Mouse (Mus musculus) c-Kit-positive CD71-positive TER-119-positive erythroid progenitor cells, embryonic 14.5 days (primary cell): ENCODE data around the gene Nek1.

ENCODE experiments used
- DNase-seq: peaks from one replicate; pipeline ENCODE4 v3.0.0-alpha.2; 2013; ENCODE audit warnings: low spot score

Gene Nek1

DNA sequence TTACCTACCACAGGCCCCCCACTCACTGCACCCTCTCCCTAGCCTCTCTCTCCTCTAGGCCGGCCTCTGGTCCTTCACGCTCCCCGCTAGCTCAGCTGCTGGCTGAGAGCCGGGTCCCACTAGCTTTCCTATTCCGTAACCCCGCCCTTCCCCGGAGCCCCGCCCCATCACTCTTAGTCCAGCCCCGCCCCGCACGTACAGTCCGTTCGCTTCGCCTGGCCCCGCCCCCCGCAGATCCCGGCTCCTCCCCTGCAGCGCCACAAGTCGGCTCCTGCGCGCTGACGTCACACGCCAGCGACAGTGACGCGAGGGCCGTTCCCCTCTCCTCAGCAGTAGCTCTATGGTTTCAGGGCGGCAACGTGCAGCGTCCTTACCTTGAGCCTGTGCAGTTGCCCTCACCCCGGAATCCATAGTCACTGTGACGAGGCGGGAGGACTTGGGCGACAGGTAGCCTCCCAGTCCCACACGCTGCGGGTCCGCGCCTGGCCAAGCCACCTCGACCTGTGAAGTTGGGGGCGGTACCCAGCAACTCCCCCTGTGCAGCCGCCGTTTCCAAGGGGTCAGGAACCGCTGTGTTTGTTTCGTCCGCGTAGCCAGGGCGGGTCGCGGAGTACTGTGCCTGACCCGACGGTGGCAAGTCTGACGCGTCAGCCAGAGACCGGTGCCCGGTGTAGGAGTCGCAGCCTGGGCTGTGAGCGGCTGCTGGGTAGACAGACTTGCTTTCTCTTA, at the start of gene Nek1:
Nek1 (plus strand) TSS at position 286 of the 729 bp plus-strand sequence.
- peak; percentile 97 for DNase-seq

- no peak for DNase-seq
These were observed 45.5 kb upstream of the Nek1 start for GRCm38 (mm10) chr8:60947503-60947902.

- DNase-seq, result peak; percentile 65
These were observed 43.1 kb upstream of the Nek1 start for GRCm38 (mm10) chr8:60949859-60950258.

DNA sequence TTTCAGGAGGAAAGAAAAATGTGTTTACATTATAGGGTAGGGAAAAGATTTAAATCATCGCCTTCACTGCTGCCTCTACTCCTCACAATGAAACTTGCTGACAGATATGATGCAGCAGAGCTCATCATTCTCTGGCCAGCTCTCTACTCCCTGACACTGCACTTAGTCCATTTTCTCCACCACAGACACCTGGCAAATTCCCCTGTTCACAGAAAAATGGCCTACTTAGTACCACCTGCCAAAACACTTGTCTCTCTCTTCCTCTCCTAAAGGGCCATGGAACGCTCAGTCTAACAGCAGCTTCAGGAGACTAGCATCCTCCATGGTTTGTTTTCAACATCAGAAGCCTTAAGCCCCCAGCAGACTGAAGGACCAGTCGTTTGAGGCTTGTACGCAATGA, 41.7 kb upstream of the Nek1 start:
- DNase-seq, result no peak

- no peak for DNase-seq
These were observed 41.2 kb upstream of the Nek1 start for GRCm38 (mm10) chr8:60951757-60952156.

DNA sequence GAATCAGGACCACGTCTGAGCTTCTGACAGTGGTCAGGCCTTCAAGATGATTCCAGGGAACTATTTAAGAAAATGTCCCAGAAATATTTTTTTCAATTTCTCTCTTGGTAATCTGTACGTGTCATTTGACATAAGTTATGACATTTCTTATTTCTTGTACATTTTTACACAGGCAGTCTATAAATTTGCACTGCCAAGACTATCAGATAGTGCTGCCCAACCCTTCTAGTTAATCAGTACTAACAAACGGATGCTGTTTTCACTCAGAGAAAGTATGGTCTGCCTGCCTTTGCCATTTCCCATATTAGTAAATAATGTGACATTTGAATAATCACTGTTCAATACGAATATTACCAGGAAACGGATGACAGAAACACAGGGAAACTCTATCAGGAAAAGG, 40.2 kb upstream of the Nek1 start:
- no peak for DNase-seq

DNA sequence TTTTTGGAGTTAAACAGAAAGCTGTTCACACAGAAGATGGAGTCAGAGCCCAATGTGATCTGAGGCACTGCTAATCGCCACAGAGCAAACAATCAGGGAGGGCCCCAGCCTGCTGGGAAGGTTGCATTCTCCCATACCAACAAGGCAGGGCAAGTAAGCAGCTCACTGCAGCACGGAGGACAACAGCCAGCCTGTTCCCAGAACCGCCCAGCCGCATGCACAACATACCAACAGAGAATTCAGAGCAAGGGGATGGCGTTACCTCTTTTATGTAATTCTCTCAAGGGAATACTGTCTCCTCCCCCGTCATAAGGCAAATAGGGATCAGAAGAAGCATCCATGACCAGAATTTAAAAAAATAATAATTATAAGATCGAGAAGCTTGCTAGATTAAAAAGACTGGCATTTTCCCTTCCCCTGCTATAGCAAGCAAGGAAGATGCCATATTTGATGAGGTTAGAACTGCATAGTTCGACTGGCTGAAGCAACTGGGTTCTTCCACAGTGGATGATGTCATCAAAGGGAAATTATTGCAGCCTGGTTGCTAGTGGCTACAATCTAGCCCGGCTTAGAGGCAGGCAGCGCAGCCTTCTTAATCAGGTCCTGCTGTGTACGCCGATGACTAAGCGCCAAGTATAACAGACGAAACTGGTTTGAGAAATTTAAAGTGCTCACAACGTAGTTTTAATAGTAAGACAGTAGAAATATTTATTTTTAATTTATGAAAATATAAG, 38.5 kb upstream of the Nek1 start:
- DNase-seq, result peak; percentile 94

DNA sequence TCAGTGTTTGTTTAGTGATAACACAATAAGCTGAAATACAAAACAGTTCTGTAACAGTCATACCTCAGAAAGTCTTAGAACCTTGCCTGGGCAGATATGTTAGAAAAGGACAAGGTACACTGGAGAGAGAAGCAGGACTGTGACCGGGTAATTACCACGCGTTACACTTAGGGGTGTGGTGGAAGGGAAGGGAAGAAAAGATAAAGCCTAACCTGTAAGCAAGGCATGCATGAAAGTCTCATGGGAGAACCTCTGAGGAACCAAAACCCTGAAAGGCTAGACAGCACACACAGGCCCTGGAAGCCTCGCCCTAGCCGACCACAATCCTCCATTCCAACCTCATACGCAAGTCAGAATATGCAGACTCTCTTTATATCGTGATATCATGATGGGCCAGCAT, 36.1 kb upstream of the Nek1 start:
- peak; percentile 73 for DNase-seq

GRCm38 (mm10) chr8:60962763-60963162, 30.2 kb upstream of the Nek1 start:
- DNase-seq, result no peak

GRCm38 (mm10) chr8:60963931-60964330, 29.1 kb upstream of the Nek1 start:
- no peak for DNase-seq

- no peak for DNase-seq
These were observed 28.5 kb upstream of the Nek1 start for GRCm38 (mm10) chr8:60964518-60964917.

- DNase-seq, result no peak
These were observed 27.7 kb upstream of the Nek1 start for GRCm38 (mm10) chr8:60965306-60965705.

GRCm38 (mm10) chr8:60965741-60966140, 27.3 kb upstream of the Nek1 start:
- DNase-seq, result no peak

GRCm38 (mm10) chr8:60969091-60969490, 23.9 kb upstream of the Nek1 start:
- DNase-seq, result no peak

DNA sequence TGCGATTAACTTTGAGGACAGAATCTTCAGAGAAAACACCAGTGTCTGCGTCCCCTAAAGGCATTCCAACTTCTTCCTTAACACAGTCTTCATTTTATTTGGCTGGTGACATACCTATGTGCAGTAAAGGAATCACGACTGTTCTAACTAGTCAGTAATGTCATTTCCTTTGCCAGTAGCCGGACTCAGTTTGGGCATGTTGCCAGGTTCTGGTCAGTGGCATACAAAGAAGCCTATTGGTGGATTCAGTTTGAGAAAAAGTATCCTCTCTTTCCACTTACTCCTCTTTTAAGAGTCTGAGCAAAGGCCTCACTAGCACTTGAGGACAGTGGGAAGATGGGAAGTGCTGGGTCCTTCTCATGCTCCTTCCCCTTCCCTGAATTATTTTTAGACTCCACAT, 21.2 kb upstream of the Nek1 start:
- DNase-seq, result no peak

DNA sequence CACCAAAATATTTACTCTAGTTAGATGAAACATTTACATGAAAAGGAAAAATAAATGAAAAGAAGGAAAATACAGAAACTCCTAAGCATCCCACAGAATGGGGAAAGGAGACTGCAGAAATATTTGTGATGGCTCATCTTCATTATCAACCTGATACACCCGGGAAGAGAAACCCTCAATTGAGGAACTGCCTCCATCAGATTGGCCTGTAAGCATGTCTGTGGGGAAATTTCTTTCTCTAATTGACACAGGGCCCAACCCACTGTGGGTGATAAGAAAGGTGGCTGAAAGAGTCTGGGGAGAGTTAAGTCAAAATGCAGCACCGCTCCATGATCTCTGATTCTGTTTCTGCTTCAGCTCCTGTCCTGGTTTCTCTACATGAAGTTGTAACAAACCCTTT, 19.5 kb upstream of the Nek1 start:
- DNase-seq, result peak; percentile 79

- peak; percentile 71 for DNase-seq
These were observed 18.2 kb upstream of the Nek1 start for GRCm38 (mm10) chr8:60974837-60975236.

DNA sequence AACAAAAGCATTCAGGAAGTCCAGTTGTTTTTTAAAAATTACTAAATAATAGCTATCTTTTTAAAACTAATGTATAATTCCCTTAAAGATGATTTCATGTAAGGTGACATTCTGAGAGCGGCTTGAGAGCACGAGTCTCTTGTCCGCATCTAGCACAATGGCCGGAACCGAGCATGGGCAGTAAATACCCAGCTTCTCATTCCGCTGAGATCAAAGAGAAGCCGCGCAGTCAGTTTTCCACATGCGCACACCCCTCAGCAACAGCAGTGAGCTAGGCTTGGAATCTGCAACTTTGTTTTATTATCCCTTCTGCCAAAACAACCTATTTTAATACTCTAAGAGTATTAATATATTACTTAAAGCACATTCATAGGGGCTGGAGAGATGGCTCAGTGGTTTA, 16.2 kb upstream of the Nek1 start:
- no peak for DNase-seq

GRCm38 (mm10) chr8:60978496-60978895, 14.5 kb upstream of the Nek1 start:
- DNase-seq, result no peak

DNA sequence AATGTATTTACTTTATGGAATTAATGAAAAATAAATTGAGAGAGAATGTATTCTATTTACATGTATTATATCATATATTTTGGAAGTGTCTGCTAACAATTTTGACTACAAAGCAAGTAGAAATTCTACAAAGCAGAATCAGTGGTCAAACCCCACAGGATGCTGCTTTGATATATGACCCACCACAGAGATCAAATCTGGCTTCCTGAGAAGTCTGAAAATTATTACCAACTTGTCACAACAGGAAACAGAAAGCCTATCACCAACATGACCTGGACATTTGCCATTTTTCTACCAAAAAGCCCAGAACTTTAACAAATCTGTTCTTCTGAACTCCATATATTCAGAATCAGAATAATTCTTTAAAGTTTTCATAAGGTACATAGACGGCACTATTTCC, 11.6 kb upstream of the Nek1 start:
- DNase-seq, result no peak

DNA sequence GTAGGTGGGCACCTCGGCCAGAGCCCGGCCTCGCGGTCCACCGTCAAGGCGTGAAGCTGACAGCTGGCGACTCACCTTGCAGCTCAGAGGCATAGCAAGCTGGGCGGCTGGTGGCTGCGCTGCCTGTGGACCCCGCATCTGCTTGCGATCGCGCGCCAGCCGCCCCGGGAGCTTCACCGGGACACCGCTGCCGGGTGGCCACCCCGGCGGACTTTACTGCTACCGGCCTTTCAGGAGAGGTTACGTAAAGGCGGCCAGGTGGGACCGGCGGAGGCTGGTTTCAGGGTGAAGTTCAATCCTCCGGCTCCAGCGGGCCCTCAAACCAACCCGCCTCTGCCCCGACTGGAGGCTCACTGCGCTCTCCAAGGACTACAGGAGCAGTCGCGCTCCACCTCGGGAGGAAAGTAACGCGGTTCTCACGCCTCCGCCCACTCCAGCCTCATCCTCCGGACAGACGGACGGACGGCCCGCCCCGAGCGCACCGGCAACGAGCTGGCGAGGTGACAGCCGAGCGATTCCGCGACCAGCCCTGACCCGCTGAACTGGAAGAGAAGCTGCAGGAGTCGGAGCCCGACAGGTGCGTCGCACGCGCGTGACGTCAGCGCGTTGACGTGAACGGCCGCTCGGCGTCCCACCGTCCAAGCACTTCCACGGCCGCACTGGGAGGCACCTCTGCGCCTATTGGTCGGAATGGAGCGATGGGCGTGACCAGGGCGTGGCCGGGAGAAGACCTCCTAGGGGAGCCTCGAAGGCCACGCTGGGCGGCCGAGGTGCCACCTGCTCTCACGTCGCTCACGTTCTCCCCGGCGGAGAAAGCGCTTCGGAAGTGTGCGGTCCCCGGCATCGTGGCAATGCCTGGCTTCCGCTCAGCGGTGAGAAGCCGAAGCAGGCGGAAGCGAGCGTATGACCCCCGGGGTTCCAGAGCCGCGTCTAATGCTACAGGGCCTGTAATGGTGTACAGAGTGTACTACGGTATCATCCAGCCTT, 10.0 kb upstream of the Nek1 start, which contains the start of gene Clcn3:
Clcn3 (minus strand) TSS at position 600 of the 987 bp plus-strand sequence.
- peak; percentile 99 for DNase-seq

DNA sequence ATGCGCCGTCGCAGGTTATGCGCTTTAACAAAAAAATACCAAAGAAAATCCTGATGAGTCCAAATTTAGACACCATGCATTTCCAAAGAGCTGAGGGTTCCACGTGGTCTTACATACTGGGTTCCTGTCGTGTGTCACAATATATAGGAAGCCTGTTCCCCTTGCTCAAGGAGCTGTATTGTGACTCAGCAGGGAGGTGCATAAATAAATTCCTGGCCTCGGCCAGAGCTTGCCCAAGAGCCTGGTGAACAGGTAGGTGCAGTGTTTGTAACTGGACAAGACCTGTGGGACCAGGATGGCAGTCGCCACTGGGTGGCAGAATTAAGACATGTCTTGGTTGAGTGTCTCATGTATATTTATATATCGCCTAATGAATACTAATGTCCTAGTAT, 9.3 kb upstream of the Nek1 start:
- peak; percentile 64 for DNase-seq
